Mouse (Mus musculus) hindbrain, embryonic 10.5 days (tissue): ENCODE data around the gene Pcp4. TPM values are rescaled to one million over a fixed set of nuclear protein-coding genes. Genes with fewer than 3 reads are reported as not detected.

Source experiments
- DNase-seq: peaks from one replicate; pipeline ENCODE4 v3.0.0-alpha.2; 2017; ENCODE audit warnings: low spot score
- H3K27ac ChIP-seq: fragments of 300-500 bp; sonication (generic); 2 replicates; pipeline ENCODE4 v1.5.1; 2016; ENCODE audit warnings: mild to moderate bottlenecking, moderate library complexity
- H3K27me3 ChIP-seq: fragments of 300-500 bp; sonication (generic); 2 replicates; pipeline ENCODE4 v1.6.1; 2016; ENCODE audit warnings: mild to moderate bottlenecking; ENCODE audit not compliant: poor library complexity, insufficient read depth, severe bottlenecking
- H3K36me3 ChIP-seq: fragments of 300-500 bp; sonication (generic); 2 replicates; pipeline ENCODE4 v1.6.1; 2016; ENCODE audit warnings: mild to moderate bottlenecking, moderate library complexity
- H3K4me1 ChIP-seq: fragments of 300-500 bp; sonication (generic); replicated peaks from 2 replicates; pipeline ENCODE4 v1.6.1; 2016; ENCODE audit warnings: mild to moderate bottlenecking
- H3K4me3 ChIP-seq: fragments of 300-500 bp; sonication (generic); 2 replicates; pipeline ENCODE4 v1.5.1; 2016; ENCODE audit warnings: mild to moderate bottlenecking, moderate library complexity
- H3K9me3 ChIP-seq: fragments of 300-500 bp; sonication (generic); 2 replicates; pipeline ENCODE4 v1.6.1; 2016; ENCODE audit warnings: mild to moderate bottlenecking, moderate library complexity
- WGBS: fragments of 180-500 bp; shearing (Covaris S2); methylation state at CpG from one replicate; pipeline ENCODE4 v1.1.7; 2016; 5-methylcytosine and 5-hydroxymethylcytosine counted together
- polyA plus RNA-seq: library from polyadenylated mRNA; unstranded; fragments of >200 nt; fragmentation: Nextera tagmentation; extraction: Ambion mirVana; gene quantifications from 2 replicates; pipeline ENCODE4 v1.2.1, GENCODE M21; 2016

Pcp4 gene
- polyA plus RNA-seq, 1 experiment from 2014 or later, result 35.1 TPM

GRCm38 (mm10) chr16:96459356-96459755 lies 8.1 kb upstream of the Pcp4 start:
- no peak for DNase-seq
- Histone ChIP-seq H3K4me3 (no peak overlapping the region), H3K9me3 (no peaks in the 10 kb centered on the region), H3K4me1 (no peaks in the 10 kb centered on the region), H3K27me3 (no peaks in the 10 kb centered on the region), H3K36me3 (no peaks in the 10 kb centered on the region), H3K27ac (no peak overlapping the region)
- WGBS, result 81% methylated on average over 2 of the region's 2 CpGs

DNA sequence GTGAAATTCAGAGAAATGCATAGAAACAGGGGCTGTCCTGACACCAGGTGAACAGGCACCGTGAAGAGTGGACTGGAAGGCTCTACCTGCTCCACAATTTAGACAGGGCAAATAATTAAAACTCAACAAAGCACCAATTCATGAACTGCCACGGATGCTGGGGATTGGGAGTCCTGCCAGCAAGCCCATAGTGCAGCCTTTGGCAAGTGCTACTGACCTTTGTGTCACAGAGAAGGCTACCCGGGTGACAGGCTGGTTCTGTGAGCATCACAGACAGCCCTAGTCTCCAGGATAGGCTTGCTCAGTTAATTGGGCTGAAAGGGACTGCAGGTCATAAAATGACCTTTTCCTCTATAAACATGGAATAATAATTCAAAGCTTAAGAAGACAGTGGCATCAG lies 6.6 kb upstream of the Pcp4 start:
- no peaks in the 10 kb centered on the region for H3K27me3 ChIP-seq
- H3K27ac ChIP-seq, result no peak overlapping the region
- H3K4me3 ChIP-seq, result no peak overlapping the region
- H3K4me1 ChIP-seq, result no peaks in the 10 kb centered on the region
- H3K9me3 ChIP-seq, result no peaks in the 10 kb centered on the region
- WGBS, result 63% methylated on average over 3 of the region's 3 CpGs
- no peaks in the 10 kb centered on the region for H3K36me3 ChIP-seq
- DNase-seq, result no peak

- Histone ChIP-seq H3K9me3 (no peaks in the 10 kb centered on the region), H3K27me3 (no peaks in the 10 kb centered on the region), H3K36me3 (no peaks in the 10 kb centered on the region), H3K27ac (no peak overlapping the region), H3K4me3 (no peak overlapping the region), H3K4me1 (peaks cover 7% of the 10 kb centered on the region; the same call in 1 of the 2 replicates)
- 76% methylated on average over 4 of the region's 4 CpGs for WGBS
- DNase-seq, result no peak
Measured at GRCm38 (mm10) chr16:96468011-96468410, 605 bp downstream of the Pcp4 start.

DNA sequence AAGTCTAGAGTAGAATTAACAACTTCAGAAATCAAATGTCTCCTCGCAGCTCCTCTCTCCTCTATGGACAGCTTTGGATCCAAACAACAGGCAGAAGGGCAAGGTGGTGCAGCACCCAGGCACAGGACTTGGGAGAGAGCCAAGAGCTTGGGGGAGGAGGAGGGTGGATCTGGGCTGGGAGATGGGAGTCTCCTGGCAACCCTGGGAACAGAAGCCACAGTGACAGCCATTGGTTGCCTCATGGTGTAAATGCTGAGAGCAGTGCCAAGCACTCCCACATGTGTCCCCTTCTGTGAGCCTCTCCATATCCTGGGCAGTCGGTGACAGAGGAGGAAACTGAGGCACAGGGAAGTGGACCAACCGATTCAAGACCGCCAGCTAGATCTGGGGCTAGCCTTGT lies 1.3 kb downstream of the Pcp4 start:
- 92% methylated on average over 4 of the region's 4 CpGs for WGBS
- Histone ChIP-seq H3K4me1 (peaks cover 7% of the 10 kb centered on the region; the same call in 1 of the 2 replicates), H3K9me3 (no peaks in the 10 kb centered on the region), H3K36me3 (no peaks in the 10 kb centered on the region), H3K27me3 (no peaks in the 10 kb centered on the region), H3K4me3 (no peak overlapping the region), H3K27ac (no peak overlapping the region)
- no peak for DNase-seq

GRCm38 (mm10) chr16:96469640-96470039 lies 2.2 kb downstream of the Pcp4 start:
- Histone ChIP-seq H3K36me3 (no peaks in the 10 kb centered on the region), H3K4me1 (peaks cover 7% of the 10 kb centered on the region; the same call in 1 of the 2 replicates), H3K4me3 (no peak overlapping the region), H3K27me3 (no peaks in the 10 kb centered on the region), H3K27ac (no peak overlapping the region), H3K9me3 (no peaks in the 10 kb centered on the region)
- WGBS, result 47% methylated on average over 4 of the region's 4 CpGs
- DNase-seq, result peak; percentile 23

DNA sequence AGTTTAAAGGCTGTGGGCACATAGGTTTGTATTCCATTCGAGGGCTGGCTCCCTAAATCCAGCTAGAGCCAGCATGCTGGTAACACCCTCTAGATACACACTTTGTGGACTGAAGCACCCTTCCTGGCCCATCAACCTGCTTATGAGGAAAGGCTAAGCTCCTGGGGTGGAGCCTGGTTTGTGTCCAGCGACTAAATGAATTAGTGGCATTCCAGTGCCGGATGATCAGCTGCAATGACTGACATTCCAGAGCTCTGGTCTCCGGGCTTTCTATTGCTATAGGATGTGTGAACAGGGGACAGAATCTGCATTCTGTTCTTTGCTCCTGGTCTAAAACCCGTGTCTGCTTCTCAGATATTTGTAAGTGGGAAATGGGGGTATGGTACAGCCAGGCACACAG lies 5.0 kb downstream of the Pcp4 start:
- Histone ChIP-seq H3K4me3 (no peak overlapping the region), H3K27ac (no peak overlapping the region), H3K9me3 (no peaks in the 10 kb centered on the region), H3K27me3 (no peaks in the 10 kb centered on the region), H3K4me1 (peaks cover 7% of the 10 kb centered on the region; the same call in 1 of the 2 replicates), H3K36me3 (no peaks in the 10 kb centered on the region)
- DNase-seq, result no peak
- WGBS, result 42% methylated on average over 5 of the region's 5 CpGs

GRCm38 (mm10) chr16:96472816-96473215 lies 5.4 kb downstream of the Pcp4 start:
- Histone ChIP-seq H3K9me3 (no peaks in the 10 kb centered on the region), H3K27me3 (no peaks in the 10 kb centered on the region), H3K4me3 (no peak overlapping the region), H3K27ac (no peak overlapping the region), H3K4me1 (peaks cover 4% of the 10 kb centered on the region; the same call in 1 of the 2 replicates), H3K36me3 (no peaks in the 10 kb centered on the region)
- 63% methylated on average over 7 of the region's 7 CpGs for WGBS
- no peak for DNase-seq

DNA sequence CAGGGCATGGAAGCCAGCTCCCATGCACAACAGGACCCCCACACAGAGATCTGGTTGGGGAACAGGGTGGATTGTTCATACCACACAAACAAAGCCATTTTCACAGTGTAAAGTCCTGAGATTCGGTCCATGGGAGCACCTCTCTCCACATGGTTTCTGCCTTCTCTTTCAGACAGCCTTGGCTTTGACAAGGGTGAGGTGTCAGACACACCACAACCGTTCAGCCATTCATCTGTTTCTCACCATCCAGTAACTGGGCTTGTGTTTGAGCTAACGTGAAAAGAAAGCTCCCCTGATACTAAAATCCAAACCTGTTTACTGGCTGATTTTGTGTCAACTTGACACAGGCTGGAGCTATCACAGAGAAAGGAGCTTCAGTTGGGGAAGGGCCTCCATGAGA lies 6.8 kb downstream of the Pcp4 start:
- no peak for DNase-seq
- no peaks in the 10 kb centered on the region; the same call in 1 of the 2 replicates for H3K4me1 ChIP-seq
- no peaks in the 10 kb centered on the region for H3K36me3 ChIP-seq
- WGBS, result 78% methylated on average over 3 of the region's 3 CpGs
- H3K4me3 ChIP-seq, result no peak overlapping the region
- H3K27me3 ChIP-seq, result no peaks in the 10 kb centered on the region
- H3K9me3 ChIP-seq, result no peaks in the 10 kb centered on the region
- no peak overlapping the region for H3K27ac ChIP-seq

DNA sequence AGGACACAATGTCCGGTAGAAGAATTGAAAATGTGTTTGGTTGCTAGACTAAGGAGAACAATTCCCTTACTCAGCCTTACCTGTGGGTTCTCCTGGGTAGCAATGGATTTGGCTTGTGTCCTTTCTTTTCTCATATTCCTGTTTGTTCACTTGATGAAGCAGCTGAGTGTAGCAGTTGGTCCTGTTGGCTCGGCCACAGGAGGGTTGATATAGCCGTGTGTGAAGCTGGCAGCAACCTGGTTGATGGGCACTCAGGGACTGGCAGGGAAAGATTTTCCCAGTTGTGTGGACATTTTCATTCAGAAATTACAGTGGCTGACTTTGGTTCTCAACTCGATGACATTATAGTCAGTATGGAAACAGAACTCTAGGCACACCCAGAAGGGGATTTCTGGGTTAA lies 14.4 kb downstream of the Pcp4 start:
- Histone ChIP-seq H3K4me1 (0 out of 2 replicates have a peak, but pooled peaks cover 3% of the 10 kb centered on the region), H3K4me3 (no peak overlapping the region), H3K36me3 (no peaks in the 10 kb centered on the region), H3K27me3 (no peaks in the 10 kb centered on the region), H3K27ac (no peak overlapping the region), H3K9me3 (no peaks in the 10 kb centered on the region)
- 90% methylated on average over 4 of the region's 4 CpGs for WGBS
- no peak for DNase-seq

DNA sequence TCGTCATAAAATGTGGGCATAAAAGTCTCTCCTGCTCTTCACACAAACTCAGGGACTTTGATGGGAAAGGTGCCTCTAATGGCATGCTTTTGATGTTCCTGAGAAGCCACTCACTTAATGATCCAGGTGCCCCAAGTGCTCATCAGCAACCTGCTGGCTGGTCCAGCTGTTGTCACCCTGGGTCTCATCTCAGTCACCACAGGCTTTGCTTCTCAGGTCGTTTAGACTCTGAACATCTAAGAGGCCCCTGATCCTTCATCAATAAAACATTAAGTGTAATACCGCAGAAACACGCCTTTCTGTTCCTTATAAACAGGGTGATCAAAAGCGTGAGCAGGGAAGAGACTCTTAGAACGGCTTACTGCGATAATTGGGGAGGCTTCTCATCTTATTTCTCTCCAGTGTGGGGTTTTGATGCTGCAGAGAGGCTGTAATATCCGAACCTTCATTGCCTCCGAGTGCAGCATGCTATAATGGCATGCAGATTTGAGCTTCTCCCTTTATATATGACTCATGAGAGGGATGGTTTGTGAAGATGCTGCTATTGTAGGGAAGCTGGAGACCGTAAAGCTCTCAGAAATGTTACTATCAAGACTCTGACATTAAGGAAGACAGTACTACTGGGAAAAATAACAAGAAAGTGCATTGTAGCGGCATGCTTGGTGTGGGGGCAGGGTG lies 19.7 kb downstream of the Pcp4 start:
- no peak for DNase-seq
- Histone ChIP-seq H3K4me1 (0 out of 2 replicates have a peak, but pooled peaks cover 3% of the 10 kb centered on the region), H3K9me3 (no peaks in the 10 kb centered on the region), H3K4me3 (no peak overlapping the region), H3K27me3 (no peaks in the 10 kb centered on the region), H3K27ac (no peak overlapping the region), H3K36me3 (no peaks in the 10 kb centered on the region)
- WGBS, result 84% methylated on average over 11 of the region's 11 CpGs

DNA sequence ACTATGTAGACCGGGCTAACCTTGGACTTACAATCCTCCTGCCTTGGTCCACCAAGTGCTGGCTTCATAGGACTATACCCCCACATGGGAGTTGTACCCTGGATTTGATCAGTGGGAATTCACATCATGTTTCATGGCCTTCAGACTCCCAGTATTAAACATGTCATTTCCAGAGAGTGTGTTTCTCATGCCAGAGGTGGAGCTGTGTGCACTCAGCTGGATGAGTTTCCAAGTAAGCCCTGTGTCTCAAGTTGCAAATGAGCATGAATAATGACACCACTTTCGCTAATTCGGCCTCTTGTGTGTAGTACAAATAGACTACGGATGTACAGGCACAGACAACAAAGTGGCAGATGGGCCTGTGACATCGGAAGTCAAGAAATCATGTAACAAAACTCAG lies 20.6 kb downstream of the Pcp4 start:
- Histone ChIP-seq H3K27ac (no peak overlapping the region), H3K4me3 (no peak overlapping the region), H3K27me3 (no peaks in the 10 kb centered on the region), H3K4me1 (0 out of 2 replicates have a peak, but pooled peaks cover 3% of the 10 kb centered on the region), H3K36me3 (no peaks in the 10 kb centered on the region), H3K9me3 (no peaks in the 10 kb centered on the region)
- 84% methylated on average over 5 of the region's 5 CpGs for WGBS
- DNase-seq, result no peak

GRCm38 (mm10) chr16:96491530-96491929 lies 24.1 kb downstream of the Pcp4 start:
- H3K4me3 ChIP-seq, result no peak overlapping the region
- no peaks in the 10 kb centered on the region for H3K36me3 ChIP-seq
- no peaks in the 10 kb centered on the region for H3K27me3 ChIP-seq
- DNase-seq, result no peak
- 0 out of 2 replicates have a peak, but pooled peaks cover 3% of the 10 kb centered on the region for H3K4me1 ChIP-seq
- no peak overlapping the region for H3K27ac ChIP-seq
- WGBS, result 85% methylated on average over 3 of the region's 3 CpGs
- no peaks in the 10 kb centered on the region for H3K9me3 ChIP-seq

- H3K27me3 ChIP-seq, result no peaks in the 10 kb centered on the region
- H3K27ac ChIP-seq, result no peak overlapping the region
- no peak overlapping the region for H3K4me3 ChIP-seq
- WGBS, result 81% methylated on average over 6 of the region's 6 CpGs
- no peak for DNase-seq
- H3K36me3 ChIP-seq, result no peaks in the 10 kb centered on the region
- H3K9me3 ChIP-seq, result no peaks in the 10 kb centered on the region
- peaks cover 22% of the 10 kb centered on the region for H3K4me1 ChIP-seq
Measured at GRCm38 (mm10) chr16:96494079-96494478, 26.7 kb downstream of the Pcp4 start.

- peaks cover 34% of the 10 kb centered on the region for H3K4me1 ChIP-seq
- H3K4me3 ChIP-seq, result no peak overlapping the region
- H3K9me3 ChIP-seq, result no peaks in the 10 kb centered on the region
- H3K27ac ChIP-seq, result peak overlapping the region; percentile 64
- DNase-seq, result no peak
- H3K36me3 ChIP-seq, result no peaks in the 10 kb centered on the region
- no peaks in the 10 kb centered on the region for H3K27me3 ChIP-seq
- WGBS, result 80% methylated on average over 7 of the region's 7 CpGs
Measured at GRCm38 (mm10) chr16:96498951-96499350, 31.5 kb downstream of the Pcp4 start.
